In the genomic region with DNA sequence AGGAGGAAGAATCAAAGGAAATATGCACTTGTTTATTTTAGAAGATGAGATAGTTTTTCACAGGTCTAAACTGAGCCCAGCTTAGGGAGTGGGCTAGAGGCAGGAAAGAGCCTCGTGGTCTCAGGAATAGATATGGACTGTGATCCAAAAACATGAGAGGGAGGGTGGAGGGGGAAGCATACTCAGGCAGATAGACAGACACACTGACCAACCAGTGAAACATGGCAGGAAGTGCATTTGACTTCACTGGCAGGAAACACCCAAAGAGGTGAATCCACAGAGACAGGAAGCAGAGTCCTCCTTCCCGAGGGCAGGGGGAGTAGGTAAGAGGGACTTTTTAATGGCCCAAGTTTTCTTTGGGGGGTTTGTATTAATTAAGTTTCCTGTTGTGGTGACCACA, we compare ENCODE assay signal across 12 mouse cellular contexts. TPM values are rescaled to one million over a fixed set of nuclear protein-coding genes. Genes with fewer than 3 reads are reported as not detected.
DNase-seq lines count a peak whose midpoint lies in the region; ATAC-seq and TF ChIP-seq lines count a peak whose summit lies in the region.
"Had no signal": no experiment of that assay in that cellular context is flagged by ENCODE, and none has a peak within 500 bp of the region (broad histone marks: within the 10 kb centered on the region; RNA-seq: fewer than 3 reads in every experiment).

No protein-coding gene starts in this region.

- no peaks in the 10 kb centered on the region for H3K27me3 ChIP-seq in heart, embryonic 12.5 days (replicated peaks)
- H3K27me3 ChIP-seq in lung, postnatal 0 days (replicated peaks; ENCODE audit: insufficient read depth, low read length): no peaks in the 10 kb centered on the region
- H3K27me3 ChIP-seq in megakaryocyte, embryonic 14.5 days (replicated peaks): no peaks in the 10 kb centered on the region
- H3K27me3 ChIP-seq: CH12.LX; limb, embryonic 15.5 days had no signal

- no peak for TF ChIP-seq EP300 in lung, postnatal 0 days (IDR thresholded peaks at IDR 0.05)

- no peak for TF ChIP-seq CTCF in lung, postnatal 0 days (IDR thresholded peaks at IDR 0.05)

- WGBS in heart, embryonic 12.5 days: 35% methylated on average over 2 of the region's 2 CpGs
- 27% methylated on average over 2 of the region's 2 CpGs for WGBS in lung, postnatal 0 days

- H3K27ac ChIP-seq in heart, embryonic 12.5 days (ENCODE audit: poor library complexity, severe bottlenecking): no peak overlapping the region
- no peak overlapping the region for H3K27ac ChIP-seq in lung, postnatal 0 days (ENCODE audit: low read length)
- H3K27ac ChIP-seq: hindbrain, embryonic 10.5 days; limb, embryonic 15.5 days had no signal

- H3K36me3 ChIP-seq in heart, embryonic 12.5 days: no peaks in the 10 kb centered on the region
- H3K36me3 ChIP-seq in lung, postnatal 0 days (ENCODE audit: insufficient read depth, low read length): no peaks in the 10 kb centered on the region
- H3K36me3 ChIP-seq in megakaryocyte, embryonic 14.5 days (replicated peaks; ENCODE audit: low read length): peaks cover 13% of the 10 kb centered on the region
- H3K36me3 ChIP-seq: hindbrain, embryonic 10.5 days; limb, embryonic 15.5 days had no signal

- H3K4me1 ChIP-seq in heart, embryonic 12.5 days (replicated peaks): peaks cover 19% of the 10 kb centered on the region
- no peaks in the 10 kb centered on the region for H3K4me1 ChIP-seq in lung, postnatal 0 days (ENCODE audit: insufficient read depth, low read depth, low read length)
- peaks cover 89% of the 10 kb centered on the region for H3K4me1 ChIP-seq in megakaryocyte, embryonic 14.5 days
- H3K4me1 ChIP-seq: hindbrain, embryonic 10.5 days had no signal

- no peak for DNase-seq in heart, postnatal 36 days
- peak; percentile 45 for DNase-seq in lung, postnatal 0 days (ENCODE audit: low spot score)
- no peak for DNase-seq in lung, adult 18-20 months
- DNase-seq in urinary bladder, postnatal 14 days (ENCODE audit: low spot score): no peak
- no peak for DNase-seq in ovary, adult 18-20 months (ENCODE audit: low spot score)
- DNase-seq: cerebellum, postnatal 14 days had no signal

- peak; percentile 34; the same call in 1 of the 2 replicates for ATAC-seq in heart, embryonic 12.5 days (ENCODE audit: insufficient number of reproducible peaks, low FRiP score)
- ATAC-seq in lung, postnatal 0 days: peak; percentile 32
- no peak for ATAC-seq in erythroblast, adult 5-6 weeks (replicated peaks; ENCODE audit: low FRiP score, poor library complexity, severe bottlenecking)

- intact Hi-C loops in heart, postnatal 36 days (cut with DNase I): no loop called here

- H3K9ac ChIP-seq in heart, embryonic 12.5 days: no peak overlapping the region
- H3K9ac ChIP-seq in lung, postnatal 0 days (replicated peaks; ENCODE audit: low read depth): no peak overlapping the region
- H3K9ac ChIP-seq: limb, embryonic 15.5 days had no signal

- H3K9me3 ChIP-seq in heart, embryonic 12.5 days (replicated peaks): no peaks in the 10 kb centered on the region
- no peaks in the 10 kb centered on the region for H3K9me3 ChIP-seq in lung, postnatal 0 days (ENCODE audit: low read length)
- H3K9me3 ChIP-seq in megakaryocyte, embryonic 14.5 days: no peaks in the 10 kb centered on the region
- H3K9me3 ChIP-seq: hindbrain, embryonic 10.5 days; limb, embryonic 15.5 days had no signal

- peak overlapping the region; percentile 9; the same call in 1 of the 2 replicates for H3K4me2 ChIP-seq in heart, embryonic 12.5 days
- H3K4me2 ChIP-seq in lung, postnatal 0 days (replicated peaks; ENCODE audit: low read depth, low read length): no peak overlapping the region
- H3K4me2 ChIP-seq: limb, embryonic 15.5 days had no signal

- no peak overlapping the region for H3K4me3 ChIP-seq in heart, embryonic 12.5 days
- H3K4me3 ChIP-seq in lung, postnatal 0 days (ENCODE audit: low read depth, low read length): no peak overlapping the region
- H3K4me3 ChIP-seq in megakaryocyte, embryonic 14.5 days (replicated peaks): peak overlapping the region; percentile 69
- H3K4me3 ChIP-seq: hindbrain, embryonic 10.5 days; limb, embryonic 15.5 days had no signal

RNA-seq across cellular contexts. Expression of a gene that starts 25.7 kb away (rescaled TPM):
- 4.1 and 4.3 TPM in 2 replicates for polyA plus RNA-seq in heart, embryonic 12.5 days (2016; fragmentation: Nextera tagmentation; extraction: Ambion mirVana)
- total RNA-seq in heart, postnatal 36 days (2021): 10 to 100 TPM; 11.1 to 11.5 TPM
- 3.5 and 4.0 TPM in 2 replicates for polyA plus RNA-seq in lung, postnatal 0 days (2015; fragmentation: Nextera tagmentation; extraction: Ambion mirVana)
- 0.91 and 2.4 TPM in 2 replicates for polyA plus RNA-seq in megakaryocyte, embryonic 14.5 days (2012; ENCODE audit: insufficient read depth, low replicate concordance)
- total RNA-seq in erythroblast, adult 5-6 weeks (2015; ENCODE audit: low replicate concordance): 10.8 and 11.7 TPM in 2 replicates
- total RNA-seq in erythroblast, adult 5-6 weeks (2017; ENCODE audit: low replicate concordance): 6.8 and 9.4 TPM in 2 replicates
